Mouse (Mus musculus) hindbrain, embryonic 16.5 days (tissue): Measurements from ENCODE around the gene Usp32. TPM values are rescaled to one million over a fixed set of nuclear protein-coding genes. Genes with fewer than 3 reads are reported as not detected.
"Not testable (repeated sequence)": the region's sequence is repeated elsewhere in the genome, so short reads cannot be mapped to it uniquely, and the experiment has no call there.

ENCODE experiments used
- ATAC-seq: fragments of 200-750 bp; cut with Nextera tagmentation; 2 replicates; pipeline ENCODE4 v1.8.0; 2017; ENCODE audit warnings: moderate TSS enrichment, moderate library complexity
- H3K27ac ChIP-seq: fragments of 300-500 bp; sonication (generic); 2 replicates; pipeline ENCODE4 v1.5.1; 2014; ENCODE audit warnings: low read depth, mild to moderate bottlenecking, control low read depth, low read length, moderate library complexity
- H3K27me3 ChIP-seq: fragments of 300-500 bp; sonication (generic); replicated peaks from 2 replicates; pipeline ENCODE4 v1.6.1; 2014; ENCODE audit warnings: low read length; ENCODE audit not compliant: control insufficient read depth, insufficient read depth
- H3K36me3 ChIP-seq: fragments of 300-500 bp; sonication (generic); 2 replicates; pipeline ENCODE4 v1.6.1; 2014; ENCODE audit warnings: mild to moderate bottlenecking, low read length, moderate library complexity, mixed read lengths; ENCODE audit not compliant: control insufficient read depth, insufficient read depth
- H3K4me1 ChIP-seq: fragments of 300-500 bp; sonication (generic); 2 replicates; pipeline ENCODE4 v1.6.1; 2014; ENCODE audit warnings: low read depth, low read length; ENCODE audit not compliant: control insufficient read depth, insufficient read depth
- H3K4me2 ChIP-seq: fragments of 300-500 bp; sonication (generic); 2 replicates; pipeline ENCODE4 v1.6.1; 2014; ENCODE audit warnings: mild to moderate bottlenecking, low read length, control low read depth, moderate library complexity
- H3K4me3 ChIP-seq: fragments of 300-500 bp; sonication (generic); 2 replicates; pipeline ENCODE4 v1.5.1; 2014; ENCODE audit warnings: mild to moderate bottlenecking, low read length, control low read depth, moderate library complexity
- H3K9ac ChIP-seq: fragments of 300-500 bp; sonication (generic); 2 replicates; pipeline ENCODE4 v1.6.1; 2014; ENCODE audit warnings: low read depth, mild to moderate bottlenecking, control low read depth, low read length, moderate library complexity
- H3K9me3 ChIP-seq: fragments of 300-500 bp; sonication (generic); 2 replicates; pipeline ENCODE4 v1.6.1; 2014; ENCODE audit warnings: mild to moderate bottlenecking, low read length, moderate library complexity; ENCODE audit not compliant: control insufficient read depth
- WGBS: fragments of 180-500 bp; shearing (Covaris S2); extraction: QIAGEN DNeasy Blood & Tissue Kit; methylation state at CpG from one replicate; pipeline ENCODE4 v1.1.7; 2014; 5-methylcytosine and 5-hydroxymethylcytosine counted together
- polyA plus RNA-seq: library from polyadenylated mRNA; unstranded; fragments of >200 nt; fragmentation: Nextera tagmentation; extraction: Ambion mirVana; gene quantifications from 2 replicates; pipeline ENCODE4 v1.2.1, GENCODE M21; 2015

Gene Usp32
- polyA plus RNA-seq, 1 experiment from 2014 or later: 9.7 TPM

GRCm38 (mm10) chr11:85170833-85171232 lies 30.9 kb upstream of the Usp32 start:
- Histone ChIP-seq H3K9me3 (no peaks in the 10 kb centered on the region), H3K4me2 (no peak overlapping the region; the same call in 1 of the 2 replicates), H3K36me3 (no peaks in the 10 kb centered on the region), H3K27me3 (no peaks in the 10 kb centered on the region), H3K9ac (no peak overlapping the region), H3K4me3 (no peak overlapping the region), H3K27ac (no peak overlapping the region), H3K4me1 (peaks cover 7% of the 10 kb centered on the region)
- 47% methylated on average over 2 of the region's 2 CpGs for WGBS
- no peak for ATAC-seq

- Histone ChIP-seq H3K9ac (peak within 1 kb of the TSS; percentile 62), H3K4me3 (peak within 1 kb of the TSS; percentile 39), H3K36me3 (no peaks in the 10 kb centered on the region), H3K4me1 (peaks cover 7% of the 10 kb centered on the region), H3K27me3 (no peaks in the 10 kb centered on the region), H3K9me3 (no peaks in the 10 kb centered on the region), H3K4me2 (peak within 1 kb of the TSS; percentile 81), H3K27ac (no peak within 1 kb of the TSS)
- ATAC-seq: peak; percentile 87
- 10% methylated on average over 21 of the region's 21 CpGs for WGBS
Observed at GRCm38 (mm10) chr11:85170058-85170740, 30.2 kb upstream of the Usp32 start, which contains the start of gene 1700125H20Rik. TSS of gene 1700125H20Rik (plus strand) at chr11:85170404.

- no peaks in the 10 kb centered on the region for H3K36me3 ChIP-seq
Observed at GRCm38 (mm10) chr11:85167503-85167902, 27.5 kb upstream of the Usp32 start.

GRCm38 (mm10) chr11:85164371-85164770 lies 24.4 kb upstream of the Usp32 start:
- Histone ChIP-seq H3K4me3 (no peak overlapping the region), H3K4me1 (no peaks in the 10 kb centered on the region), H3K27me3 (no peaks in the 10 kb centered on the region), H3K9me3 (no peaks in the 10 kb centered on the region), H3K9ac (no peak overlapping the region), H3K4me2 (no peak overlapping the region), H3K36me3 (no peaks in the 10 kb centered on the region), H3K27ac (no peak overlapping the region)
- no peak for ATAC-seq

More at GRCm38 (mm10) chr11:85167503-85167902, 27.5 kb upstream of the Usp32 start:
- Histone ChIP-seq H3K27me3 (no peaks in the 10 kb centered on the region), H3K4me1 (peaks cover 7% of the 10 kb centered on the region), H3K9me3 (no peaks in the 10 kb centered on the region), H3K4me2 (no peak overlapping the region), H3K4me3 (no peak overlapping the region), H3K27ac (no peak overlapping the region), H3K9ac (no peak overlapping the region)
- WGBS: 89% methylated on average over 1 of the region's 1 CpGs
- no peak for ATAC-seq

GRCm38 (mm10) chr11:85163014-85163413 lies 23.1 kb upstream of the Usp32 start:
- WGBS: 100% methylated on average over 1 of the region's 1 CpGs
- H3K36me3 ChIP-seq, H3K4me1 ChIP-seq, H3K9me3 ChIP-seq, ATAC-seq, H3K27ac ChIP-seq, H3K9ac ChIP-seq, H3K4me2 ChIP-seq, H3K4me3 ChIP-seq, H3K27me3 ChIP-seq: not testable (repeated sequence)

- ATAC-seq: no peak
- whole genome bisulfite sequencing: 75% methylated on average over 2 of the region's 2 CpGs
- H3K4me3 ChIP-seq: no peak overlapping the region
- no peaks in the 10 kb centered on the region for H3K27me3 ChIP-seq
- H3K9me3 ChIP-seq: no peaks in the 10 kb centered on the region
- no peak overlapping the region for H3K27ac ChIP-seq
- no peaks in the 10 kb centered on the region for H3K36me3 ChIP-seq
- no peak overlapping the region for H3K9ac ChIP-seq
- H3K4me1 ChIP-seq: no peaks in the 10 kb centered on the region
- H3K4me2 ChIP-seq: no peak overlapping the region
Observed at GRCm38 (mm10) chr11:85157301-85157700, 17.3 kb upstream of the Usp32 start.

- no peak overlapping the region for H3K4me2 ChIP-seq
Observed at GRCm38 (mm10) chr11:85152256-85152930, 12.4 kb upstream of the Usp32 start.

GRCm38 (mm10) chr11:85138776-85139474 lies 1.0 kb downstream of the Usp32 start:
- H3K9ac ChIP-seq: peak overlapping the region; percentile 91
- no peaks in the 10 kb centered on the region for H3K9me3 ChIP-seq
- peak overlapping the region; percentile 74 for H3K4me2 ChIP-seq
- peaks cover 5% of the 10 kb centered on the region for H3K4me1 ChIP-seq
- 0% methylated on average over 17 of the region's 17 CpGs for WGBS
- H3K27me3 ChIP-seq: no peaks in the 10 kb centered on the region
- H3K4me3 ChIP-seq: peak overlapping the region; percentile 91
- H3K36me3 ChIP-seq: no peaks in the 10 kb centered on the region; the same call in 1 of the 2 replicates
- ATAC-seq: no peak
- H3K27ac ChIP-seq: peak overlapping the region; percentile 91

More at GRCm38 (mm10) chr11:85152256-85152930, 12.4 kb upstream of the Usp32 start:
- no peak for ATAC-seq
- Histone ChIP-seq H3K9ac (no peak overlapping the region), H3K9me3 (no peaks in the 10 kb centered on the region), H3K4me1 (no peaks in the 10 kb centered on the region), H3K36me3 (no peaks in the 10 kb centered on the region), H3K27me3 (no peaks in the 10 kb centered on the region), H3K27ac (no peak overlapping the region), H3K4me3 (no peak overlapping the region)
- WGBS: 93% methylated on average over 2 of the region's 2 CpGs

- Histone ChIP-seq H3K9me3 (no peaks in the 10 kb centered on the region), H3K27ac (no peak overlapping the region), H3K4me2 (no peak overlapping the region), H3K9ac (no peak overlapping the region), H3K4me1 (no peaks in the 10 kb centered on the region), H3K27me3 (no peaks in the 10 kb centered on the region), H3K4me3 (no peak overlapping the region), H3K36me3 (no peaks in the 10 kb centered on the region; the same call in 1 of the 2 replicates)
- ATAC-seq: no peak
- 73% methylated on average over 2 of the region's 2 CpGs for WGBS
Observed at GRCm38 (mm10) chr11:85131542-85131941, 8.4 kb downstream of the Usp32 start.
